Mouse (Mus musculus): ENCODE measurements around the gene Xpa.
"Not testable (repeated sequence)": the region's sequence is repeated elsewhere in the genome, so short reads cannot be mapped to it uniquely, and the experiment has no call there.

The Xpa gene

DNA sequence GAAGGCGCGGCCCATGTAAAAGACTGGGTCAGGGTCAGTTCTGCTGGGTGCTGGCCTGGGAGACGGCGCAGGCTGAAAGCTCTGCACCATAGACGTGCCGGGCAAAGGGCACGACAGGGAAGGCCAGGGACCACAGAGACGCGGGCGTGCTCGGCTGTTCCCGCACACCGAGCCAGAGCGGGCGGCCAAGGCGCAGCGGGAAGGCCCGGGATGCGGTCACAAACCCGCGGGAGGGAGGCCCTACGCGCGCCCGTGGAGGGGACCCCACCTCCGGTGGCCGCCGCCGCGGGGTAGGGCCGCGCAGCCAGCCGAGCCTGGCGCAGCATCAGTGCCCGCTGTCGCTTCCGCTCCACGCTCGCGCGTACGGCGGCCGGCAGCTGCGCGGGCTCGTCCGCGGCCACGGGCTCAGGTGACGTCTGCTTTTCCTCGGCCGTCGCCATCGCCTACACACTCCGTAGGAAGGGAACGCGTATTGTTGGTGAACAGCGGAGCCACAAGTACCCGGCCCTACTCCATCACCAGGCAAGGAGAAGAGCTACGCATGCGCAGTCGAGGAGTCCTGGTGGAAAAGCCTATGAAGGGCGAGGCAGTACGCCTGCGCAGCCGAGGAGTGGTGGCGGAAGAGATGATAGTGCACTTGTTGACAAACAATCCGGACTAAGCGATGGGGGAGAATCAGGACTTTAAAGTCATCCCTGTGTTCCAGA is at the start of gene Xpa:
Gene Xpa, minus strand, starts transcription at position 531 of the 707 bp plus-strand sequence.
- DNase-seq (ENCODE audit: low read depth, low spot score), result peak; percentile 83

DNA sequence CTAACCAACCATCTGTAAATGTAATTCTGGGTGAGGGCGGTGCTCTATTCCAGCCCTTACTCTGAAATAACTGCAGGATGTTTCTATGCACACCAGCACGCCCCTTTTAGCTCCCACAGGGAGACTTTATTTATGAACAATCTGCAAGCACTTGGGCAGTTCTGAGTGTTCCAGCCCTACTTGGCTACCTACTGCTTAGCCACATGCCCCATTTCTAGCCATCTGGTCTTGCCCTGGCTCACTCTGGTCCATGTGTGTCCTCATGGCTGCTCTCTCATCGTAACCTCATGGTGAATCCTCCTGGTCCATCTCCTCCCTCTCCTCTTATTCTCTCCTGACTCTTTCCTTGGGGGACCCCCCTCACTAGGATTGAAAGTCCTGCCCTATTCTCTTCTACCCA is 39.8 kb upstream of the Xpa start:
- DNase-seq (ENCODE audit: low read depth, low spot score), result no peak

DNA sequence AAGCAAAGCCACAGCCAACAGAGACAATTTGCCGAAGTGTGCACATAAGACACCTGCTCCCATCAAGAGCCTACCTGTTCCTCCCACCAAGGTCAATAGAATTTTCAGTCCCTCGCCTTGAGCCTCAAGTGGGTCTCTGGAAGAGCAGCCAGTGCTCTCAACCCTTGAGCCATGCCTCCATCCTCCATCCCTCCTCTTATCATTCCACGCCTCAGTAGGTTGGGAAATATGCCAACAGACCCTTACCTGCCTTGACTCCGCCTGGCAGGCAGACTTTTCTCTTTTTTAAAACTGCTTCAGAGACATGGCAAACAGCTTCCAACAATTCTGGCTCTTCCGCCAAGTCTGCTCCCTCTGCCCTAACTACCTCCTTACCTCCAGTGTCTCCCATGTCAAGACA is 38.6 kb upstream of the Xpa start:
- no peak for DNase-seq (ENCODE audit: low read depth, low spot score)

DNA sequence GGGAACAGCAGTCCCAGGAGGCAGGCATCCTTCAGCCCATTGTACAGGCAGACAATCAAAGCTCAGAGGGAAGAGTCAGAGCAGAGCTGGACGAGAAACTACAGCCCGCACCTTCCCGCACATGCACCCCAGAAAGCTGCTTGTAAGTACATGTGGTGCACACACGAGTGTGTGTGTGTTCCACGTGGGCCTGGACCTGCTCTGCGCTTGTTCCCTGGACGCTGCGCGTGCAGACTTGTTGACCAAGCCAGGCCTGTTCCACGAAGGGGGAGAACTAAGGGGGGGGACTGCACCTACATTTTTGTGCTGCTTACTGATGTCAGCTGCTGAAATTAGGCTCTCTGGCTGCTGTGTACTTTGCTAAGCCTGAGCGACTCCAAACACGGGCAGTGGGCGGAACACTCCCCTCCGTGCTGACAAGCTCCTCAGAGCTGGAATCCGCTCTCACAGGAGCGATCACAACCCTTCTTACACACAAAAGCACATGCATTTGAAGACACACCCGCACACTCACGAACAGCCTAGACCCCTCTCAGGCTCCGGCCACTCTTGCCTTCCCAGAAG is 30.9 kb upstream of the Xpa start:
- no peak for DNase-seq (ENCODE audit: low read depth, low spot score)

DNA sequence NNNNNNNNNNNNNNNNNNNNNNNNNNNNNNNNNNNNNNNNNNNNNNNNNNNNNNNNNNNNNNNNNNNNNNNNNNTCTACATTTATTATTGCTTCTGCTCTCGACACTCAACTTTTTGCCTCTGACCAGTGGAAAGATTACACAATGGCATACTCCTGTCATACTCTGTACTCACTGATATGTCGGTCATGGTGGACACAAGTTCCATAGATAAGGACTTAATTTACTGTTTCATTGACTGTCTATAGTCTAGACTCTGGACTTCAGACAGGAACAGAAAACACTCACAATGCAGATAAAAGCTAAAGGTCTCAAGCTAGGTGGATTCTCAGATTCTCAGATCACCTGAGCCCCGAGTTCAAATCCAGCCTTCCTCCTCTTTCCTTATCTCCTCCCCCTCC is 25.0 kb upstream of the Xpa start:
- DNase-seq (ENCODE audit: low read depth, low spot score), result no peak

DNA sequence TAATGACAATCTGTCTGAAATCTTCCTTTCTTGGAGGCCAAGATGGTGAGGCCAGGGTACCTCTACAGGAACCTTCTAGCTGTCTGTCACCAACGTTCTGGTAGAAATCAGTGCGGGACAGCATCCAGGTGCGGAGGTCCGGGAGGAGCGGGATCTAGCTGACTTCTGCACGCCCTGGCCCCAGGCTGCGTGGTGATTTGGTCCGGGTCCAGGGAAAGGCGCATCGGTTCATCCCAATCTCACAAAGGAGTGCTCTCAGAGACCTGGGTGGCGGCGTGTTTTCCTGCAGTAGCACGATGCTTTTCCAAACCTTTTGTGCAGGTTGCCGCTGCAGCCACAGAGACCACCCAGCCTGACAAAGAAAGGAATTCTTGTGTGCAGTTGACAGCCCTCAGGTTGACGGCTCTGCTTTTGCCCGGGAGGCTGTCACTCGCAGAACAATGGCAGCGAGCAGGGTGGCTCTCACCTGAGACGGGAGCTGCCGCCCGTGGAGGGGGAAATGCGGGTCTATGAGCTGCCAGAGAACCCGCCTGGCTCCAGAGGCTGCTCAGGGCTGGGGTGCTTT is 6.5 kb upstream of the Xpa start:
- no peak for DNase-seq (ENCODE audit: low read depth, low spot score)

DNA sequence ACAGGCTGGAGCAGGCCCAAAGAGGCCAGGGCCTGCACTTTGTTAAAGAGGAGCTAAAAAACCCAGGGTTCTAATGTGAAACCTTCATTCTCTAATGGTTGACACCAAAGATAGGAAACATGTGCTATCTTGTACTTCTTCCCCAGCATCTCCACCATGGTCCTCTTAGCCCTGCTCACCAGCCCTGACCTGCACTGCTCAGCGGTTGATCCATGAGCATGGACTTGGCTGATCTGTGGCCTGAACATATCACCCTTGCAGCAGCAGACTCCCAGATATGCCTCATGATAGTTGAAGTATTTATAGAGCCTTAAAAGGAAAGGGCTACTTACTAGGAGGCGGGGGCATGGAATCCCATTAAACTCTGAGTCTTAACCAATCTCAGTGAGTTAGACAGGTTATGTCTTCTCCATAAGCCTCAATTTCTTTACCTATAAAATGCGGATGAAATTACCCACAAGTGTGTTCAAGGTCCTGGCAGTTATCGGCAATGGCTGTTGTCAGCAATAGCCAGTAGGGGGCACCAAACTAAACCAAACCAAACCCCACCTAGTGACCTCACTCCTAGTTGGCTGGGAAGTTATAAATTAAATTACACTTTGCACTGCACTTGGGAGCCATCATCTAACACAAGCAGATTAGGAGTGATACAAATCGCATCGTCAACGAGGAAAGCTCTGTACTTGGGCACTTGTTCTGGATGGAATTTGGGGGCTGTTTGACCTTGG is 5.9 kb upstream of the Xpa start:
- DNase-seq (ENCODE audit: low read depth, low spot score), result no peak

DNA sequence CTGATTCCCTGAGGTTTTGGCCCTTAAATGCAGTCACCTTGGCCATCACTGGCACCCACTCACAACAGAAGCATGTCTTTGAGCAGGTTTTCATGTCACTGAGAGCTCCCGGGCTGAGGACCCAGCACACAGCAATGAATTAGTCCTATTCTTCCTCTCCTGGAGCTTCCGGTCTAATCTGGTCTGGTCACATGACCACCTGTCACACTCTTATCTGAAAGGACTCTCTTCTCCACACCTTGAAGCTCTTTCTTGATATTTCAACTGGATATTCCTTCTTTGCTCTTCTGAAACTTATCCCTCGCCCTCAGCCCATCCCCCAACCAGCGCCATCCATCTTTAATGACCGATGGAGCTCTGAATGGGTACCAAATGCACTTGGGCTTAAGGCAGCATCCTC is 2.0 kb upstream of the Xpa start:
- no peak for DNase-seq (ENCODE audit: low read depth, low spot score)

DNA sequence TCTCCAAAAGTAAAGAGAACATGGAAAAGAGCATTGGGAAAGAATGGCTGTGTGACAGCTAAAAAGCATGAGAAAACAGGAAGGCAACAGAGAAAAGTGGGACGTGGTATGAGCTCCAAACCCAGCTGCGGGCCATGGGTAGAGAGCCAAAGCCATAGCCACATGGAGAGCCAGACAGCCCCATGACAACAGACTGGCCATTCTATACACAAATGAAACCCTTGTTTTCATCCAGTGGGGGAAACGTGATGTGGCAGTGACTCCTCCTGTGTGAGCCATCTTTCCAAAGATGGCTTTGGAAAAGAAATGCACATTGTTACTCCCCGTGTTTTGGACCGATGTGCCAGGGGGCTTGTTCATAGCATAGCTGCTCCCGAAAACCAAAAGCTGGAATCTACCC is 402 bp upstream of the Xpa start:
- no peak for DNase-seq (ENCODE audit: low read depth, low spot score)

DNA sequence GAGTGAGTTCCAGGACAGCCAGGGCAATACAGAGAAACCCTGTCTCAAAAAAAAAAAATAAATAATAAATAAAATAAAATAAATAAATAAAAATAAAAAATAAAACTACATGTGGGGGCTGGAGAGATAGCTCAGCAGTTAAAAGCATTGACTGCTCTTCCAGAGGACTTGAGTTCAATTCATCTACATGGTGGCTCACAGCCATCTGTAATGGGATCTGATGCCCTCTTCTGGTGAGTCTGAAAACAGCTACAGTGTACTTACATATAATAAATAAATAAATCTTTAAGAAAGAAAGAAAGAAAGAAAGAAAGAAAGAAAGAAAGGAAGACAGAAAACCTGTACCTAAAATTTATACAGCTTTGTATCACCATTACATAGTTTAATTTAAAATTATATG is 4.1 kb downstream of the Xpa start:
- not testable (repeated sequence) for DNase-seq (ENCODE audit: low read depth, low spot score)

DNA sequence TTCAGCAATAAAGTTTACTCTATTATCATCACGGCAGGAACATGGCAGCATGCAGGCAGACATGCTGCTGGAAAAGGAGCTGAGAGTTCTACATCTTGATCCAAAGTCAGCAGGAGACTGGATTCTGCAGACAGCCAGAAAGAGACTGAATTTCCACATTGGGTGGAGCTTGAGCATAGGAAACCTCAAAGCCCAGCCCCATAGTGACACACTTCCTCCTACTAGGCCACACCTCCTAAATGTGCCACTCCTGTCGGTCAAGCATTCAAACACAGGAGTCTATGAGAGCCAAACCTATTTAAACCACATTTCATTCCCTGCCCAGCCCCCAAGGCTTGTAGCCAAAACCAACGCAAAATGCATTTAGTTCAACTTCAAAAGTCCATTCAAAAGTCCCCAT is 9.6 kb downstream of the Xpa start:
- no peak for DNase-seq (ENCODE audit: low read depth, low spot score)

DNA sequence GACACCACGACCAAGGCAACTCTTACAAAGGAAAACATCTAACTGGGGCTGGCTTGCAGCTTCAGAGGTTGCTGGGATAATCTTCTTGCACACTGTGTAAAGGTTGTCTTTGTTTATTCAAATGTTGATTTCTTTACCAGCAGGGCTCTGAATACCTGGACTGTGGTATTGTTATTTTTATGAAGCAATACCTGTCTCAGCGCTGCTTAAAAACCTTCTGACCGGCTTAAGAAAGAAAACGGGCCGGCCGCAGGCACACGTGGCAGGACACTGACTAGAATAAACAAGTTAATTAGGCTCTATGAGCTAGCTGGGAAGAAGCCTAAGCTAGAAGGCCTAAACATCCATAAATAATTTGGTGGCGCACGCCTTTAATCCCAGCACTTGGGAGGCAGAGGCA is 10.2 kb downstream of the Xpa start:
- no peak for DNase-seq (ENCODE audit: low read depth, low spot score)

DNA sequence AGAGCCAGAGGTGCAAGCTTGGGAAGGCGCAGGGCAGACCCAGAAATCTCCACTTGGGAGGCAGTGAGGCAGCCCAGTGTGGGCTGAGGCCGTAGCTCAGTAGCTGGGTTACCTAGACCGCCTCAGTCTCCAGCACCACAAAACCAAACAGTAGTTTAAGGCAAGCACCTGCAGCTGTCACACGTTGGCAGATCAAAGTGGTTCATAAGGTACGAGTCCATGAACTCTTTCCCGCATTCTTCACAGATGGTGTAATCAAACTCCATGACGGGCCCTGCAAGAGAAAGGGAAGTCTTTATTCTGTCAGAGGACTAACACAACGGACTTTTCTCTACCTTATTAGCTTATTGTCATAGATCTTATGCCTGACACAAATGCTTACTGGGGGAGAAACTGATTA is 10.7 kb downstream of the Xpa start:
- DNase-seq (ENCODE audit: low read depth, low spot score), result no peak

DNA sequence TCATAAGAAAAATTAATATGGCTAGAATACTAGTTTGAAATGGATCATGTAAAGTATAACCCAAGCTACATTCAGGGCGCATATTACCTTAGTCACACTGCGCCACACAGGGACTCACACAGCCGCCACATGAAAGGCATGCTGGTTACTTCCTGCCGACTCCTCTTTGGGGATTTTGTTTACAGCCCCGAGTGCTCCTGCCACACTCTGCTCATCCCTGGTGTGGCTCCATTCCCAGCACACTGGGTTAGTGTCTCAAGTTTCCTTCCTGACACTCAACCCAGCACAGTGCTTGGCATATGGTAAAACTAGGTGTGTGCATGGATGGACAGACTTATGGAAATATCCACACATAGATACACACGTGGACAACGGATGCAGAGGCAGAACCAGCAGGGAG is 13.9 kb downstream of the Xpa start:
- DNase-seq (ENCODE audit: low read depth, low spot score), result no peak

DNA sequence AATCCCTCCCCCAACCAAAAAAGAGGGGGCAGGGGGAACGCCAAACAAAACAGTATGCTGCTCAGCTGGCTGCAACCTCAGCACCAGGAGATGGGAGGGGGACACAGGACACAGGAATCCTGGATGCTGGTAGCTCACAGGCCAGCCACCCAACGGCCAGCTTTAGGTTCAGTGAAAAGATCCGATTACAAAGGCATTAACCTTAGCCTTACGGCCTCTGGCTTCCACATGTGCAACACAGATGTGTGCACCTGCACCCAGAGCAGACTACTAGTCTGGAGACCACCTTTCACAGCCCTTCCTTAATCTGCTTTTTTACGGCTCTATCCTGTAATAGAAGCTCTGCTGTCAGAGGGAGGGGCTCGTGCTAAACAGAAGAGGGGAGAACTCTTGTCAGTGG is 14.9 kb downstream of the Xpa start:
- no peak for DNase-seq (ENCODE audit: low read depth, low spot score)

DNA sequence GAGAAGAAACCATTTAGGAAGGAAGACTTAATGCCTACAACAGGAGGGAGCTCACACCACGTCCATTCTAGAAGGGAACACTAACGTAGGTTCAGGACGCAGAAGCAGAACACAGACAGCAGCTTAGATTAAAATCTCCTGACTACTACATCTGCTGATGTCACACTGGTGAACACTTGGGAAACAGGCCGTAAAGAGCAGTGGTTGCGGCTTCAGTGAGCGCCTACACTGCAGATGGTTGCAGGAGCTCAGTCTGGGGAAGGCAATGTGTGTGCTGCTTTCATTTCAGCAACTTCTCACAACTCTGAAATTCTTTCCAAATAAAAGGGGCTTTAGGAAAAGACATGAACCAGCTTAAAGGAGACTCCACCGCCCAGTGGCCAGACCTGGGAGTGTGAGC is 18.6 kb downstream of the Xpa start:
- DNase-seq (ENCODE audit: low read depth, low spot score), result no peak

DNA sequence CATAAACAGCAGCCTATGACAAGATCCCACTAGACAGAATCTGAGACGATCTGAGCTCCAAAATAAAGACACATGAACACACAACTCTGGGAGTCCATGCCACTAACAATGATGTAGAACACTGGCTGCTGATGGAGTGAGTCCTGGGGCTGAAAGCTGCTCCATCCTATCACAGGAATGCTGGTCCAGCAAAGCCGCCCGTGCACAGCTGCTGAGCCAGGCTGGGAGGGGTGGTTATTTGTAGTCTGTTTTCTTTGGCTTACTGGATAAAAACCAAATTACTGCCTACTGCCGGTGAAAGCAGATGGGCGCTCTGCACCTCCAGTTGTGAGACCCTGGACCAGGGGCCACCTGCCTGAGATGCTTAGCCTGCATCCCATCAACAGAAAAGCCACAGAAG is 19.1 kb downstream of the Xpa start:
- DNase-seq (ENCODE audit: low read depth, low spot score), result no peak

DNA sequence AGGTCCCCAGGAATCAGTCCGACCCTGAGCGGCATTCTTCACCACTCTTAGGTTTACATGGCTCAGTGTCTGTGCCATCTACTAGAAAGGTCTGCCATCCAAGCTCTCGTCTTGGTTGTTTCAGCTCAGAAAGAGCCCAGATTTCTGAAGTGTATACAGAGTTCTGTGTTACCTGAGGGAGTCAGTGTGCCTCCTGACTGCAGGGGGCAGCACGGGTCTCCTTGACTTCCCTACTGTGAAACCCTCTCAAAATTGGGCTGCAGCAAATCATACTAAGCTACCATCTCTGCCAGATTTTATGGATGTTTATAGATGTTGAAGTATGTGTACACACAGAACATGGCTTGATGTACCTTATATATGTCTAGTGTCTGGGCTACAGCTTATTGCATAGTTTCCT is 19.8 kb downstream of the Xpa start:
- no peak for DNase-seq (ENCODE audit: low read depth, low spot score)

DNA sequence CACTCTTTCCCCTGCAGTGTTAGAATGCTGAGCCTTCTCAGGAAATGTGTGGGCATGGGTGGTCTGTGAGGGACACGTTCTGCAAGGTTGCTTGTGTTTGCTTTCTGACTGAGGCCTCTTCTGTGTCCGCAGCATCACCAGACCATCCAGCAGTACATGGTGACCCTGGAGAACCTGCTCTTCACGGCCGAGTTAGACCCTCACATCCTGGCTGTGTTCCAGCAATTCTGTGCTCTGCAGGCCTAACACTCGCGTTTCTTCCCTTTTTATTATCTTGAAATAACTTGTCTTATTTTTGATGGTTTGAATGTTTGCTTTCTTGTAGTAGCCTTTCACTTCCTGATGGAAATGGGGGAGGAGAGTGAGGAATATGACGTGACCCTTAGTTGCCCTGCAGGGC is 24.4 kb downstream of the Xpa start:
- no peak for DNase-seq (ENCODE audit: low read depth, low spot score)

DNA sequence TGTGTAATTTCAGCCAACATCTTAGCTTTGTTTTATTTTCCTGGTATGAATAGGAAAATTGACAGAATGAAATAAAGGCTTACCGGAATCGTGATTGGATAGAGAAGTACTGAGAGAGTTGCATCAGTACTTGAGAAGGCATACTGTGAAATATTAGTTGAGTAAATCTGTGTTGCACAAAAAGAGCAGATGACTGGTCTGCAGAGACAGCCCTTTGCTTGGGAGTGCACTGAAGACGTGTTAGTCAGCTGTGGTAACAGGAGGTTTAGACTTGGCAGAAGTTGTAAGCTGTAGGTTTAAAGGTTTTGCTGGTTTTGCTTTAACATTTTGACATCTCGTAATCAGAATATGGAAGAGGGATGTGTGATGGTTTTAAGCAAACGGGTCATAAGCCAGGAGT is 30.3 kb downstream of the Xpa start:
- no peak for DNase-seq (ENCODE audit: low read depth, low spot score)

DNA sequence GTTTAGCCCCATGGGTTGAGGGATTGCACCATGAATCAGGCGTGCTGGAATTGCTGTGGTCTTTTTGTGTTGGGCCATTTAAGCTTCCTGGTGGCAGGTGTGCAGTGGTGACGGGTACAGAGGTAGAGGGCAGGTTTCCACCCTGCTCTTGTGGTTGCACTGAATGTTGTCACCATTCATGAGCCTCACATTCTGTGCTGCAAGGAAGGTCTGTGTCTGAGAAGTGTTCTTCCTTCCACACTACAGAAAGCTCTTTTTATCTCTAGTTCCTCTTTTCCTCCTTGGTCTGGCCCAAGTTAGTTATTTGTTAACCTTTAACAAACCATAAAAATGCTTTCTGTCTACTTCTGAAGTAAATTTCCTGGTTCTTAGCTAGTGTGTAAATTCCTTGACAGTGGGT is 32.1 kb downstream of the Xpa start:
- DNase-seq (ENCODE audit: low read depth, low spot score), result no peak

DNA sequence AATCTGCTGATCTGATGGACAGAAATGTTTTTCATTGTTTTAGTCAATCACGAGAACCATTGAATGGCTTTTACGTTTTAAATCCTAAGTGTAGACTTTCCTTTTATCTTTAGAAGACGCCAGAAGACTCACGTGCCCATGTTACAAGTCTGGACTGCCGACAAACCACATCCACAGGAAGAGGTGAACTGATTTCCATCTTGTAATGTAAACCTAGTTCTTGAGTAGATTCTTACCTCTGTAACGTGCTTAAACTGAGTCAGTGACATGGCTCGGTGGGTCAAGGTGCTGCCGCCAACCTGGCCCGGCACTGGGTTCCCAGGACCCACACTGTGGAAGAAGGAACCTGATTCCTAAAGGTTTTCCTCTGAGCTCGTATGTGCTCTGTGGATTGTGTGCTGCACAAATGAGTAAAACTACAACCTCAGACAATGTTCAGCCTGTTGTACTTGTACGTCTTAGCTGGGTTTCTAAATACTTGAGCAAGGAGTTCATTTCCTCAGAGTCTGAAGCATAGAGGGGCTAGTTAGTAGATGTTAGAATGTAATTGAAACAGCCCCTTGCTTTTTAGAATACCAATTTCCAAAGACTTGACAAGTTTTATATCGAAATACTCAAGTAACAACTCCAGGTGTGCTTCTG is 44.1 kb downstream of the Xpa start:
- DNase-seq (ENCODE audit: low read depth, low spot score), result no peak

Measured in WW6 (cell line).